Mouse (Mus musculus) kidney, embryonic 16.5 days (tissue): Measurements from ENCODE around the gene Tm7sf2. TPM values are rescaled to one million over a fixed set of nuclear protein-coding genes. Genes with fewer than 3 reads are reported as not detected.

ENCODE experiments used
- ATAC-seq: fragments of 200-750 bp; cut with Nextera tagmentation; 2 replicates; pipeline ENCODE4 v1.8.0; 2017; ENCODE audit warnings: moderate TSS enrichment; ENCODE audit not compliant: low FRiP score, low TSS enrichment
- H3K27ac ChIP-seq: fragments of 300-500 bp; sonication (generic); 2 replicates; pipeline ENCODE4 v1.5.1; 2014; ENCODE audit warnings: low read length
- H3K27me3 ChIP-seq: fragments of 300-500 bp; sonication (generic); 2 replicates; pipeline ENCODE4 v1.6.1; 2014; ENCODE audit warnings: low read length, control low read depth, mixed read lengths; ENCODE audit not compliant: insufficient read depth
- H3K36me3 ChIP-seq: fragments of 300-500 bp; sonication (generic); 2 replicates; pipeline ENCODE4 v1.6.1; 2014; ENCODE audit warnings: low read length, control low read depth, mixed read lengths; ENCODE audit not compliant: insufficient read depth
- H3K4me1 ChIP-seq: fragments of 300-500 bp; sonication (generic); 2 replicates; pipeline ENCODE4 v1.6.1; 2014; ENCODE audit warnings: low read length, control low read depth, mixed read lengths; ENCODE audit not compliant: insufficient read depth
- H3K4me2 ChIP-seq: fragments of 300-500 bp; sonication (generic); replicated peaks from 2 replicates; pipeline ENCODE4 v1.6.1; 2014; ENCODE audit warnings: low read depth, low read length
- H3K4me3 ChIP-seq: fragments of 300-500 bp; sonication (generic); 2 replicates; pipeline ENCODE4 v1.5.1; 2014; ENCODE audit warnings: mild to moderate bottlenecking, low read length
- H3K9ac ChIP-seq: fragments of 300-500 bp; sonication (generic); replicated peaks from 2 replicates; pipeline ENCODE4 v1.6.1; 2014; ENCODE audit warnings: low read length
- H3K9me3 ChIP-seq: fragments of 300-500 bp; sonication (generic); 2 replicates; pipeline ENCODE4 v1.6.1; 2016; ENCODE audit warnings: low read length, control low read depth
- WGBS: fragments of 180-500 bp; shearing (Covaris S2); extraction: QIAGEN DNeasy Blood & Tissue Kit; methylation state at CpG from one replicate; pipeline ENCODE4 v1.1.7; 2014; 5-methylcytosine and 5-hydroxymethylcytosine counted together
- microRNA-seq: library from miRNA; unstranded; fragments of <30 nt; microRNA quantifications from one replicate; pipeline ENCODE4, GENCODE M21; 2016
- polyA plus RNA-seq: library from polyadenylated mRNA; unstranded; fragments of >200 nt; fragmentation: Nextera tagmentation; extraction: Ambion mirVana; gene quantifications from 2 replicates; pipeline ENCODE4 v1.2.1, GENCODE M21; 2015

Tm7sf2 gene
- polyA plus RNA-seq, 1 experiment from 2014 or later, result 22.8 TPM

DNA sequence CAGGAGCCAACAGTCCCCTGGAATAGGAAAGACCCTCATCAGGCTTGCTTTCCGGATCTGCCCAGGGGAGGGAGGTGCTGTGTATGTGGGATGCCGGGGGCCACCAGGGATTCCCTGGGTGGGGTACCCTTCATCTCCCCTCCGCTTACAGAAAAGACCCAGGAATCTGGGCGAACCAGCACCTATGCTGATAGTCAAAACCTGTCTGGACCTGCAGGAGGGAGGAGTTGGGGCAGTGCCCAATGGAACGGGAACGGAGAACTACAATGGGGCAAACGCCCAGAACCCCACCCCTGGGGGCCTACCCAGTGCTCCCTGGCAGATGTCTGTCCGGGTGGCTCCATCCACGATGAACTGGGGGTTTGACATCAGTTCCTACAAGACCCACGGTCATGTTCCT lies 54.5 kb downstream of the Tm7sf2 start:
- H3K9me3 ChIP-seq, result no peaks in the 10 kb centered on the region
- H3K27ac ChIP-seq, result no peak overlapping the region
- H3K36me3 ChIP-seq, result 0 out of 2 replicates have a peak, but pooled peaks cover 3% of the 10 kb centered on the region
- ATAC-seq, result no peak
- H3K9ac ChIP-seq, result no peak overlapping the region
- peaks cover 16% of the 10 kb centered on the region for H3K4me1 ChIP-seq
- H3K4me2 ChIP-seq, result no peak overlapping the region
- H3K4me3 ChIP-seq, result no peak overlapping the region
- H3K27me3 ChIP-seq, result no peaks in the 10 kb centered on the region
- WGBS, result 93% methylated on average over 10 of the region's 10 CpGs

Small RNA genes lying within 50 kb of the gene (microRNA-seq; reads per million reads assigned to microRNA genes)
- gene Mir6988, result 1.3 reads per million

Other genes starting within 250 kb of the Tm7sf2 start
- 50.6 and 52.9 TPM in 2 replicates for gene Frmd8, start 193.1 kb downstream of the Tm7sf2 start, polyA plus RNA-seq
- 14.8 and 15.7 TPM in 2 replicates for gene Slc25a45, start 190.6 kb downstream of the Tm7sf2 start, polyA plus RNA-seq
- gene Tigd3, start 174.2 kb downstream of the Tm7sf2 start, polyA plus RNA-seq, result 3.7 and 4.4 TPM in 2 replicates
- gene Dpf2, start 155.4 kb downstream of the Tm7sf2 start, polyA plus RNA-seq, result 185 and 188 TPM in 2 replicates
- 16.5 and 17.3 TPM in 2 replicates for gene Cdc42ep2, start 143.6 kb downstream of the Tm7sf2 start, polyA plus RNA-seq
- gene Pola2, start 104.2 kb downstream of the Tm7sf2 start, polyA plus RNA-seq, result 77.7 and 82.1 TPM in 2 replicates
- not detected in 2 replicates for gene Slc22a20, start 82.2 kb downstream of the Tm7sf2 start, polyA plus RNA-seq
- 11.1 and 11.9 TPM in 2 replicates for gene Capn1, start 52.5 kb downstream of the Tm7sf2 start, polyA plus RNA-seq
- gene Syvn1, start 21.8 kb downstream of the Tm7sf2 start, polyA plus RNA-seq, result 33.1 and 39.0 TPM in 2 replicates
- 83.2 and 87.2 TPM in 2 replicates for gene Mrpl49, start 10.6 kb downstream of the Tm7sf2 start, polyA plus RNA-seq
- gene Fau, start 10.5 kb downstream of the Tm7sf2 start, polyA plus RNA-seq, result 644 and 690 TPM in 2 replicates
- gene Znhit2, start 7.2 kb downstream of the Tm7sf2 start, polyA plus RNA-seq, result 35.4 and 37.7 TPM in 2 replicates
- gene Vps51, start 8.9 kb upstream of the Tm7sf2 start, polyA plus RNA-seq, result 85.7 and 90.6 TPM in 2 replicates
- gene Tmem262, start 11.7 kb upstream of the Tm7sf2 start, polyA plus RNA-seq, result not detected in 2 replicates
- gene Gm28374, start 13.9 kb upstream of the Tm7sf2 start, polyA plus RNA-seq, result 1.0 and 2.5 TPM in 2 replicates
- 77.1 and 78.9 TPM in 2 replicates for gene Zfpl1, start 16.6 kb upstream of the Tm7sf2 start, polyA plus RNA-seq
- gene Cdca5, start 16.6 kb upstream of the Tm7sf2 start, polyA plus RNA-seq, result 43.6 and 45.2 TPM in 2 replicates
- 0.28 and 0.35 TPM in 2 replicates for gene AC131692.1, start 26.0 kb upstream of the Tm7sf2 start, polyA plus RNA-seq
- 0.40 and 0.47 TPM in 2 replicates for gene Naaladl1, start 37.4 kb upstream of the Tm7sf2 start, polyA plus RNA-seq
- 42.3 and 43.7 TPM in 2 replicates for gene Sac3d1, start 50.3 kb upstream of the Tm7sf2 start, polyA plus RNA-seq
- gene Snx15, start 59.9 kb upstream of the Tm7sf2 start, polyA plus RNA-seq, result 33.3 and 36.2 TPM in 2 replicates
- 0.47 and 0.84 TPM in 2 replicates for gene Batf2, start 72.6 kb upstream of the Tm7sf2 start, polyA plus RNA-seq
- 111 and 113 TPM in 2 replicates for gene Arl2, start 73.2 kb upstream of the Tm7sf2 start, polyA plus RNA-seq
- not detected in 2 replicates for gene Majin, start 116.0 kb upstream of the Tm7sf2 start, polyA plus RNA-seq
- gene Gpha2, start 158.0 kb upstream of the Tm7sf2 start, polyA plus RNA-seq, result 0.73 and 1.4 TPM in 2 replicates
- gene Ppp2r5b, start 167.5 kb upstream of the Tm7sf2 start, polyA plus RNA-seq, result 27.5 and 31.0 TPM in 2 replicates
- gene Atg2a, start 173.3 kb upstream of the Tm7sf2 start, polyA plus RNA-seq, result 12.1 and 13.1 TPM in 2 replicates
- 84.2 and 89.5 TPM in 2 replicates for gene Ehd1, start 208.4 kb upstream of the Tm7sf2 start, polyA plus RNA-seq
- gene Cdc42bpg, start 238.1 kb upstream of the Tm7sf2 start, polyA plus RNA-seq, result 0.80 and 1.5 TPM in 2 replicates